Mouse (Mus musculus): Measurements from ENCODE around the gene Map2.

GRCm38 (mm10) chr1:66386751-66387452 lies 211.8 kb downstream of the Map2 start:
- no peak for TF ChIP-seq CTCF (IDR thresholded peaks at IDR 0.05; ENCODE audit: control insufficient read depth, insufficient read depth, low read length)
- no peak for TF ChIP-seq POLR2A (IDR thresholded peaks at IDR 0.05; ENCODE audit: borderline replicate concordance, control insufficient read depth, low read depth, low read length)
